Mouse (Mus musculus) ES-E14 (cell line): ENCODE data around the gene Gm20481. TPM values are rescaled to one million over a fixed set of nuclear protein-coding genes. Genes with fewer than 3 reads are reported as not detected.

Experiments used
- DNase-seq: peaks from one replicate; pipeline ENCODE4 v3.0.0-alpha.2; 2013; ENCODE audit warnings: low read depth, low spot score
- H3K27ac ChIP-seq: 2 replicates; pipeline ENCODE4 v1.5.1; 2012; ENCODE audit warnings: low read depth, mild to moderate bottlenecking, low read length, moderate library complexity, mixed read lengths; ENCODE audit not compliant: poor library complexity, insufficient read depth, severe bottlenecking
- H3K36me3 ChIP-seq: 2 replicates; pipeline ENCODE4 v1.6.1; 2012; ENCODE audit warnings: mild to moderate bottlenecking, low read length, moderate library complexity, mixed read lengths; ENCODE audit not compliant: control insufficient read depth, poor library complexity, insufficient read depth, severe bottlenecking
- H3K4me1 ChIP-seq, 2 experiments: fragments of 150-350 bp in 1 of 2; sonication (generic) in 1 of 2; 2 replicates each; pipeline ENCODE4 v1.6.1; 2012; ENCODE audit warnings: low read length in 2 of 2, mild to moderate bottlenecking in 1 of 2, mixed read lengths in 1 of 2; ENCODE audit not compliant: control insufficient read depth in 2 of 2, insufficient read depth in 2 of 2, poor library complexity in 1 of 2
- H3K4me3 ChIP-seq, 2 experiments: fragments of 150-350 bp in 1 of 2; sonication (generic) in 1 of 2; 2 replicates each; pipeline ENCODE4 v1.5.1; 2012; ENCODE audit warnings: low read length in 2 of 2, low read depth in 1 of 2, mild to moderate bottlenecking in 1 of 2, mixed read lengths in 1 of 2; ENCODE audit not compliant: insufficient read depth in 1 of 2, poor library complexity in 1 of 2, severe bottlenecking in 1 of 2
- H3K9ac ChIP-seq: 2 replicates; pipeline ENCODE4 v1.6.1; 2012; ENCODE audit warnings: low read depth, mild to moderate bottlenecking, low read length, mixed read lengths; ENCODE audit not compliant: poor library complexity, insufficient read depth, severe bottlenecking
- H3K9me3 ChIP-seq: fragments of 150-350 bp; sonication (generic); 2 replicates; pipeline ENCODE4 v1.6.1; 2012; ENCODE audit warnings: low read depth, mild to moderate bottlenecking, low read length; ENCODE audit not compliant: control insufficient read depth, insufficient read depth
- CHD2 ChIP-seq: IDR thresholded peaks from 2 replicates; pipeline ENCODE4 v1.6.1; 2014; ENCODE audit warnings: mild to moderate bottlenecking, low read depth, low read length, inconsistent platforms
- HCFC1 ChIP-seq: IDR thresholded peaks from 2 replicates; pipeline ENCODE4 v1.6.1; 2012; ENCODE audit warnings: low read length, inconsistent platforms, borderline replicate concordance; ENCODE audit not compliant: insufficient read depth
- MAFK ChIP-seq: IDR thresholded peaks from 2 replicates; pipeline ENCODE4 v1.6.1; 2014; ENCODE audit warnings: mild to moderate bottlenecking, low read depth, low read length, inconsistent platforms; ENCODE audit not compliant: insufficient read depth
- ZC3H11A ChIP-seq: IDR thresholded peaks from 2 replicates; pipeline ENCODE4 v1.6.1; 2012; ENCODE audit warnings: low read depth, mild to moderate bottlenecking, inconsistent platforms, low read length, borderline replicate concordance
- ZNF384 ChIP-seq: IDR thresholded peaks from 2 replicates; pipeline ENCODE4 v1.6.1; 2012; ENCODE audit warnings: low read depth, low read length, inconsistent platforms
- in situ Hi-C, 2 experiments: fragments of 600-800 bp; cut with MboI; formaldehyde crosslinking; loops; one replicate each; pipeline ENCODE4 v1.15.1; 2025; ENCODE audit warnings: low sequenced_read_pairs in 2 of 2, inconsistent platforms in 1 of 2; ENCODE audit not compliant: unreplicated experiment in 2 of 2
- total RNA-seq: library from RNA; depleted of rRNA; stranded (reverse); fragments of 300-350 nt; gene quantifications from 2 replicates; pipeline ENCODE4 v1.2.3, GENCODE M21; 2012

The Gm20481 gene
- total RNA-seq, 1 experiment, result 1.9 TPM

- in situ Hi-C loops, result loop anchor here in 1 of 2 experiments (25.0 kb wide), 1 partner anchor 105 kb away; the partner anchor contains the start of genes Csnk2b, Gpank1, Ly6g5b and Ly6g5c
- TF ChIP-seq MAFK (no peak), HCFC1 (no peak), CHD2 (no peak), ZC3H11A (no peak), ZNF384 (no peak)
Observed at GRCm38 (mm10) chr17:35007387-35007991, 37.8 kb downstream of the Gm20481 start.

GRCm38 (mm10) chr17:35009586-35009985, 39.9 kb downstream of the Gm20481 start:
- in situ Hi-C loops, result loop anchor here in 1 of 2 experiments (25.0 kb wide), 1 partner anchor 103 kb away; the partner anchor contains the start of genes Csnk2b, Gpank1, Ly6g5b and Ly6g5c
- DNase-seq, result no peak
- Histone ChIP-seq H3K4me3 (no peak overlapping the region), H3K27ac (no peak overlapping the region), H3K36me3 (peaks cover 78% of the 10 kb centered on the region), H3K9ac (no peak overlapping the region), H3K9me3 (no peaks in the 10 kb centered on the region), H3K4me1 (peaks cover 0 to 4% of the 10 kb centered on the region in 2 experiments; a peak in 1 of 4 replicates)
- TF ChIP-seq CHD2, result no peak
- TF ChIP-seq MAFK, result no peak
- no peak for TF ChIP-seq ZC3H11A
- TF ChIP-seq HCFC1, result no peak
- no peak for TF ChIP-seq ZNF384

More at GRCm38 (mm10) chr17:35007387-35007991, 37.8 kb downstream of the Gm20481 start:
- Histone ChIP-seq H3K27ac (no peak overlapping the region), H3K4me3 (no peak overlapping the region), H3K4me1 (peaks cover 7 to 13% of the 10 kb centered on the region in 2 experiments), H3K9me3 (no peaks in the 10 kb centered on the region), H3K9ac (no peak overlapping the region), H3K36me3 (peaks cover 66% of the 10 kb centered on the region)
- DNase-seq, result no peak

GRCm38 (mm10) chr17:35011440-35011839, 41.7 kb downstream of the Gm20481 start:
- no peak overlapping the region for H3K27ac ChIP-seq
- TF ChIP-seq ZNF384 (no peak), CHD2 (no peak), ZC3H11A (no peak), MAFK (no peak), HCFC1 (no peak)
- no peak overlapping the region for H3K4me3 ChIP-seq
- peaks cover 83% of the 10 kb centered on the region for H3K36me3 ChIP-seq
- in situ Hi-C loops, result loop anchor here in 1 of 2 experiments (25.0 kb wide), 1 partner anchor 101 kb away; the partner anchor contains the start of genes Csnk2b, Gpank1, Ly6g5b and Ly6g5c
- no peak overlapping the region for H3K9ac ChIP-seq
- H3K9me3 ChIP-seq, result no peaks in the 10 kb centered on the region
- no peak for DNase-seq
- H3K4me1 ChIP-seq, result peaks cover 0 to 4% of the 10 kb centered on the region in 2 experiments; a peak in 1 of 4 replicates

GRCm38 (mm10) chr17:35012430-35012829, 42.7 kb downstream of the Gm20481 start:
- no peak overlapping the region for H3K4me3 ChIP-seq
- no peak for TF ChIP-seq ZC3H11A
- no peak for TF ChIP-seq HCFC1
- no peak for TF ChIP-seq MAFK
- TF ChIP-seq ZNF384, result no peak
- TF ChIP-seq CHD2, result no peak
- H3K9ac ChIP-seq, result no peak overlapping the region
- H3K36me3 ChIP-seq, result peaks cover 84% of the 10 kb centered on the region
- H3K9me3 ChIP-seq, result no peaks in the 10 kb centered on the region
- DNase-seq, result no peak
- in situ Hi-C loops, result loop anchor here in 1 of 2 experiments (25.0 kb wide), 1 partner anchor 100 kb away; the partner anchor contains the start of genes Csnk2b, Gpank1, Ly6g5b and Ly6g5c
- no peak overlapping the region for H3K27ac ChIP-seq
- H3K4me1 ChIP-seq, result peaks cover 0 to 8% of the 10 kb centered on the region in 2 experiments; a peak in 1 of 4 replicates
